Mouse (Mus musculus): ENCODE measurements at regions not wholly inside any gene's neighbourhood (a gene's known extent, or its start where the extent isn't known, plus 50 kb on each side); places are given as distances from the start of the nearest gene placed in this dataset.

DNA sequence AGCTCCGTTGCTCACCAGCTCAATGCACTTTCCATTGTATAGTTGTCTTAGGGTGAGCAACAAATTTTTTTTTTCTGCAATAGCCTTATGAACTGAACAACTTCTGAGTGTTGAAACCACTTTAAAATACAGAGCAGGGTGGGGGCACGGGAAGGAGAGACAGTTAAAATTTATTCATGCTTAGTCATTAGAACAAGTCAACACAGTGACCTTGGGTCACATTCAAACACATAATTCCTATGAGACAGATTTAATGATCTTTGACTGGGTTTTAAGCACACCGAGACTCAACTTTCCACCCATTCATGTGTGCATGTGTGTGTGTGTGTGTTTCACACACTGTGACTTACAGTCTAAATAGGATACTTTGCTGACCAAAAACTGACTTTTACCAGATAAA is 121.7 kb downstream of the Car2 start:
- no peak for TF ChIP-seq POLR2A (IDR thresholded peaks at IDR 0.05; ENCODE audit: control insufficient read depth in 1 of 2, insufficient read depth in 1 of 2, low read depth in 1 of 2, low read length in 2 of 2, poor library complexity in 1 of 2)
- TF ChIP-seq SMC3 (IDR thresholded peaks at IDR 0.05; ENCODE audit: low read depth, low read length): no peak
- no peak for TF ChIP-seq CTCF (IDR thresholded peaks at IDR 0.05 in 2 of 3, conservative IDR thresholded peaks at IDR 0.05 in 1 of 3; ENCODE audit: control insufficient read depth in 1 of 3, insufficient read depth in 1 of 3, low read depth in 2 of 3, low read length in 3 of 3, poor library complexity in 1 of 3, severe bottlenecking in 1 of 3)
- no peak for TF ChIP-seq POLR2AphosphoS5 (IDR thresholded peaks at IDR 0.05; ENCODE audit: borderline replicate concordance, low read depth, low read length)
- no peak for TF ChIP-seq EP300 (IDR thresholded peaks at IDR 0.05; ENCODE audit: low read depth in 1 of 2, low read length in 2 of 2)
- no peak for TF ChIP-seq ELF1 (IDR thresholded peaks at IDR 0.05; ENCODE audit: low read depth, low read length)
- TF ChIP-seq ZC3H11A (IDR thresholded peaks at IDR 0.05; ENCODE audit: low read depth, low read length): no peak

All from MEL (cell line).